Mouse (Mus musculus) mature B cell (primary cell): Measurements from ENCODE around the gene Fli1.

Experiments used
- in situ Hi-C: fragments of 300-500 bp; cut with MboI; formaldehyde crosslinking; loops from 2 replicates; pipeline ENCODE4 v1.14.3; 2019

The Fli1 gene

GRCm38 (mm10) chr9:32409060-32409961 is 133.3 kb downstream of the Fli1 start:
- in situ Hi-C loops, result no loop called here

- in situ Hi-C loops, result no loop called here
Observed at GRCm38 (mm10) chr9:32408730-32409059, 134.0 kb downstream of the Fli1 start.

- in situ Hi-C loops, result no loop called here
Observed at GRCm38 (mm10) chr9:32405191-32405925, 137.3 kb downstream of the Fli1 start.

- in situ Hi-C loops, result no loop called here
Observed at GRCm38 (mm10) chr9:32400662-32401161, 141.9 kb downstream of the Fli1 start.

GRCm38 (mm10) chr9:32400212-32400611 is 142.4 kb downstream of the Fli1 start:
- in situ Hi-C loops, result no loop called here

- in situ Hi-C loops, result no loop called here
Observed at GRCm38 (mm10) chr9:32394761-32395161, 147.9 kb downstream of the Fli1 start.

GRCm38 (mm10) chr9:32392716-32393115 is 149.9 kb downstream of the Fli1 start:
- in situ Hi-C loops, result no loop called here

- in situ Hi-C loops, result no loop called here
Observed at GRCm38 (mm10) chr9:32391701-32392100, 151.0 kb downstream of the Fli1 start.

GRCm38 (mm10) chr9:32391092-32391491 is 151.6 kb downstream of the Fli1 start:
- in situ Hi-C loops, result no loop called here

GRCm38 (mm10) chr9:32388120-32388519 is 154.5 kb downstream of the Fli1 start:
- in situ Hi-C loops, result no loop called here

- in situ Hi-C loops, result no loop called here
Observed at GRCm38 (mm10) chr9:32384906-32385305, 157.8 kb downstream of the Fli1 start.

GRCm38 (mm10) chr9:32376863-32377590 is 165.6 kb downstream of the Fli1 start:
- in situ Hi-C loops, result no loop called here

GRCm38 (mm10) chr9:32376031-32376430 is 166.6 kb downstream of the Fli1 start:
- in situ Hi-C loops, result no loop called here

- in situ Hi-C loops, result no loop called here
Observed at GRCm38 (mm10) chr9:32373656-32374055, 169.0 kb downstream of the Fli1 start.
